Mouse (Mus musculus) fat pad, adult 2 months (tissue): ENCODE data around the gene Nr1h4.

ENCODE experiments used
- DNase-seq: peaks from one replicate; pipeline ENCODE4 v3.0.0-alpha.2; 2011; ENCODE audit warnings: low read depth, low spot score; ENCODE audit errors: extremely low read depth

The Nr1h4 gene

DNA sequence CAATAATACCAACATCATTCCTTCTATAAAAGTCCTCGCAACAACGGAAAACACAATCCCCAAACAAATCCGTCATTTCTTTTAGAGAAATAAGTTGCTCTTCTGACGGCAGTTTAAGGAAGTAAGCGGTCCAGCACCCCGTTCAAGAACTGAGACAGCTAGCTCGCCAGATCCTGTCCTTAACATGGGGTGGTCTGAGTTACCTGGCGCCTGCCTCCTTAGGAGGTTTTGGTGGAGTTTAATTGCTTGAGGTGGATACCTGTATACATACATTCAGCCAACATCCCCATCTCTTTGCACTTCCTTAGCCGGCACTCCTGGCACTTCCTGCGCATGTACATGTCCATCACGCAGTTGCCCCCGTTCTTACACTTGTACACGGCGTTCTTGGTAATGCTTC is 50.3 kb downstream of the Nr1h4 start:
- no peak for DNase-seq

DNA sequence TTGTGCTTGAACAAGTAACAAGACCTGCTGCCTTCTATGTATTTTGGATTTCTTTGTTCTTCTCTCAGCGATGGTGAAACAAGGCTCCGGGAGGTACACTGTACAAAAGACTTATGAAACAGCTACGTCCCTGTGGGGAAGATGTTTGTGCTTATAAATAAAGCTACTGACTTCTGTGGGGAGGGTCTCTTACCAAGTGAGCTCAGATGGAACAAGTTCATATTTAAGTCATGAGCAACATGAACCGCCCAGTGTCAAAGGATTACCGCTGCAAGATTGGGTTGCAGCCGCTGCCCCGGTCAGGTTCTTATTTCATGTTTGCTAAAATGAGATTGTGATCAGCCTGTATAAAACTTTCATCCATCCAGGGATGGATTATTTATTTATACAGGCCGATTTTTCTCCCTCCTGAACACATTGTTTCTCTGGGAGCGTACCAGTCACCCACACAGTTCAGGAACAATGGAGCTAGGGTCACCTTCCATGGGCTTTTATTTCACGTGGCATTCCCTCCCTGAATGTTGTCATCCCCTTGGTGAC is 51.2 kb downstream of the Nr1h4 start:
- no peak for DNase-seq

DNA sequence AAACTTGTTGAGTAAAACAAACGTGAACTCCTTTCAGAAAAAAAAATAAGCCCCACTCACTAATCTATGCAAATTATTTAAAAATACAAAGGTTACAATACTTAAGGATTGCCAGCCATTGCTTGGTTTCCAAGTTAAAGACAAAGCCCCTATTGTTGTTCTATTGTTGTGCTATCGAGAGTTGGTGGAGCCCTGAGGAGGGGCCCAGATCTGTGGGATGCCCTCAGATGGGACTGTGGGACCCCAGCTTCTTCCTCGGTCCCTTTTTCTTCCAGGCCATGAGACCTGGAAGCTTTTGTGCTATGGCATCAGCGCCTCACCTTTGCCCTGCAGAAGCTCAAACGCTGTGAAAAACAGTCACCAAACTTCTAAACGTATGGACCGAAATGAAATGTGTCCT is 51.7 kb downstream of the Nr1h4 start:
- DNase-seq: no peak

DNA sequence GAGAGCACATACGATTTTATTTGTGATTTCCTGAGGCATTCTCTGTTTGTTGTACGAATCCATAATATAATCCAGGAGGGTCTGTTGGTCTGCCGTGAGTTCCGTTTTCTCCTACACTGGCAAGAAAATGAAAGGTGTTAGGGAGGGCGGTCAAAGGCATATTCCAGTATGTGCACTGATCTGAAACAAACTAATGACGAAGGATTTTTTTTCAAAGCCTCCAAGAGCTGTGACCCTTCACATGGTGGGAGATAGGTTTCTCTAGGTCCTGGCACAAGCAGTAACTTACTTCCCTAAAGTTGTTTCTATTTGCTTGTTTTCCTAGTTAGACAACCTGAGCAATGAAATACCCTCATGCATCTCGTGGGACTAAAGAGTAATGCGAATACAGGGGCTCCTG is 54.6 kb downstream of the Nr1h4 start:
- no peak for DNase-seq

DNA sequence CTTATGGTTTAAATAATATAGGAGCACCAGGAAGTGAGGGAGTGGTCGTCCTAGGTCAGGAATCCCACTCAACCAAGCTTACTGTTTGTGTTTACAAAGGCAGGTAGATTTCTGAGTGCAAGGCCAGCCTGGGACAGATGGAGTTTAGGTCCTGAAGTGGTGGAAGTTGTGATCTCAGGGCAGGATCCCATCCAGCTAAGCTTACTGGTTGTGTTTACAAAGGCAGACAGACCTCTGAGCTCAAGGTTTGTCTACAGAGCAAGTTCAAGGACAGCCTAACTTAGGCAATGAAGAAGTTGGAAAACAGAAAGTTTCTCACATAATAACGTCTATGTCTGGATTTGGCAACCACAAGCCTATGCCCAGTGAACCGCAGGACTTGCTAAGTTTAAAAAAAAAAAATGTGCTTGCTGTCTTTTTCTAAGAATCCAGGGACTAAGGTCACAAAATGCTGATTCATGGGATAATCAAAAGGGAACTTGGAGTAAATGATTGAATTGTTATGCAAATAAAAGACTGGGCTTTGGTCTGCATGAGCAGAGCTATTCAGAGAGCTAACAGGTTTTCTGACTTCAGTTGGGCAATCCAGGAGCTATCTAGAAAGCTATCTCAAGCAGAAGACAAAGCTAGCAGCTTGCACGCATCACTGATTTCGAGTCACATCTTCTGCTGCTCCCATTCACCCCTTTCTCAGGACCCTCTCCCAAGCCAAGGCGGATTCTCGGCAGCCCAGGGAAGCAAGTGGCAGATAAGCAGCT is 62.6 kb downstream of the Nr1h4 start:
- no peak for DNase-seq

DNA sequence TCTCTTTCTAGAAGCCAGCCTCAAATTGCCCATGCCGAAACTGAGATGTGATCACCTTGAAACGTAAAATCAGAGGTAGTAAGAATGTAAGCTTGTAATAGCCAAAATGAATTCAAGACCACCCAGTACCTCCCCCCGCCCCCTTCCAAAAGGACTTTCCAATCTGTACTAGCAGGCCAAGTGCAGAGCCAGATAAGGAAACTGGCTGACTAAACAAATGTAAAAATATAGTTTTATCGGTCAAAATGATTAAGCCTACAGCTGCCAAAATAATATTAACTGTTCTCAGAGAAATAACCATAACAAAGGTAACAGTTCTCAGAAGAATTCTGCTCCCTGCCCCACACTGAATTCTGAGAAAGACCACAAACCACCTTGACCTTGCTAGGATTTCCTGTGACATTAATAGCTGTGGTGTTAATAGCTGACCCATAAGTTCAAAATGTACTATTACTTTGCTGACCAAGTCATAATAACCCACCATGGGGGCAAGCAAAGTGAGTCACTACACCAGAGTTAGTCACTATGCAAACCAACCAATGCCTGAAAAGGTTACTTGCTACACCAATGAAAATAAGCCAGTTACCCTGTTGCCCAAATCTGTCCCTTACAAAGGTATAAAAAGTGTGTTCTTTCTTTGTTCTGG is 68.5 kb downstream of the Nr1h4 start:
- DNase-seq: no peak

DNA sequence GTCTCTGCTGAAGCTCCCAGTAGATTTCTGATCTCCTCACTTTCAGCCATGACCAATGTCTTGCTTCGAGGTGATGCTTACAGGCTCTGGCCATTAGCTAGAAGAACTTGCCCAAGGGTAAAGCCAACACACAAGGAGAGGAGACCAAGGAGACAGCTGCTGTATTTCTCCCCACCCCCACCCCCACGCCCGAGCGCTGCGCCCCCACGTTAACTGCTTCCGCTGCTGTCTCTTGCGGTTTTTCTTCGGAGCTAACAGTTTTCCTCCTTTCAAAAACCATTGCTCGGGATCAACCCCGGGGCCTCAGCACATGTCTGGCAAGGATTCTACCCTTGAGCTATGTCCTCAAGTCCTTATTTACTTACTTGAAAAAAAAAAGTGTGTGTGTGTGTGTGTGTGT is 70.5 kb downstream of the Nr1h4 start:
- no peak for DNase-seq

DNA sequence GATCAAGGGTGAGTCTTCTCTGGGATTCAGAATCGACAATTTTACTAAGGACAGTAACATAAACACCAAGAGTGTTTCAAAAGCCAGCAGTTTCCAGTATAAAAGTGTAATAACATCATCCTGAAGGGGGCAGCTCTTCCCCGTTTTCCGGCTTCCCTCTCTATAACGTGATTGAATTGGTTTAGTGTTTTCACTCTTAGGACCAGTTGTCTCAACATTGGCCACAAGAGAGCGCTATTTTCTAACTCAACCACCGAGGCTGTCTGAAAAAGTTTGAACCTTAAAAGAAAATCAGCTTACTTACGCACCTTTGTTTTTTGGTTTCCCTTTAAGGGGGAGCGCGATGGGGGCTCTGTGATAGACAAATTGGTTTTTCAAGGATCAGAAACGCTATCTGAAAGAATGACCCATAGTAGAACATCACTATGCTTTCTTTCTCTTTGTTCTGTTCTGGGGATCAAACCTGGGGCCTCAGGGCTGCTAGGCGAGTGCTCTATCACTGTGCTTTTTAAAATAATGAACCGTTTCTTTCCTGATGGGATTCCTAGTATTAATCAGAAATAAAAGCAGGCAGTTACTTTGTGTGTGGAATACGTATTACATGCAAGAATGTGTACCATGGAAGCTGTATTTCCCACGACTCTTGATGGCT is 71.4 kb downstream of the Nr1h4 start:
- DNase-seq: peak; percentile 25

DNA sequence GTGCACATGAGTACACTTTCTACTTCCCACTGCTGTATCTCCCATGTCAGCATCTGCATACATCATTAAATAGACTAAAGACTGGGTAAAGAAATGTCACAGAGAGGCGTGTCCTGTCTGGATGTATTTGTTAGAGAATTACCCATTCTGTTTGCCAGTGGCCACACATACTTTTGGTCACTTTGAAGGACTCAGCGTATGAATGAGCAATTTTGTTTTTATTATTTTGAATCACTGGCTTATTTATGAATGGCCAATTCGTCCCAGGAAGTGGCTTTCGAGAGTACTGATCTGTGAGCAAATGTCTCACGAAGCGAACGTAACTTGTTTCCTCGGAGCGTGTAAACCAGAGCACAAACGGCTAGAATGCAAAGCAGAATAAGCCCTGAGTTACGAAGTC is 72.4 kb downstream of the Nr1h4 start:
- DNase-seq: no peak

DNA sequence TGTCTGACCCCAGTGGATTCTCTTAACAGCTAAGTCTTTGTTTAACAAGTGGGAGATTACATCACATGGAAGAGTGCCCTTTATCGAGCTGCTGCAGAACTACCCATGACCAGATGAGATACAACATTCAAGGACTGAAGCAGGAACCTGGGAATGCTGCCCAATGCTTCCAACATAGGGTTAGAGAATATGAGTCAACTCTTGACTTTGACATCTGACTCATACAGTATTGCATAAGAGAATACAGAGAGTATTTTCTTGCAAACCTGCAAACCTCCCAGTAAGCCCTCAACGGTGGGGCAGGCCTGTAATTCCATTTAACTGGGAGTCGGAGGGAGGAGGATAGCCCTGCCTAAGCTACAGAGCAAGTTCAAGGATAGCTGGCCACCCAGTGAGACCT is 74.6 kb downstream of the Nr1h4 start:
- DNase-seq: peak; percentile 26

DNA sequence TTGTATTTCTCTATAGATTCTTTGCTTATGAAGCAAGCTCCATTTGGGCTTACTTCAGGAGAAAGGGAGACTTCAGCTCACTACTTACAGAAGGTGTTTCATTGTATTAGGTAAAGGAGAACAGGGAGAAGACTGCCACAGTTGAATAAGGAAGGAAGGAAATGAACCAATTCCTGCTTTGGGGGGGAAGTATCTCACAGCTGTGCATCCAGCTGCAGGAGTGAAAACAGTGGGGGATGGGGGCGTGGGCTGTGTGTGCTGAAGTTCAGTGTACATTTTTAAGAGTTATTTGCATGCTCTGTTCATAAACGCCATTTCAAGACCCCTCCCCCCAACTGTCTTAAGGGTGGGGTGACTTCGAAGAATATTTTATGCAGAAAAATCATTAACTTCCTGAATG is 79.6 kb downstream of the Nr1h4 start:
- DNase-seq: no peak

DNA sequence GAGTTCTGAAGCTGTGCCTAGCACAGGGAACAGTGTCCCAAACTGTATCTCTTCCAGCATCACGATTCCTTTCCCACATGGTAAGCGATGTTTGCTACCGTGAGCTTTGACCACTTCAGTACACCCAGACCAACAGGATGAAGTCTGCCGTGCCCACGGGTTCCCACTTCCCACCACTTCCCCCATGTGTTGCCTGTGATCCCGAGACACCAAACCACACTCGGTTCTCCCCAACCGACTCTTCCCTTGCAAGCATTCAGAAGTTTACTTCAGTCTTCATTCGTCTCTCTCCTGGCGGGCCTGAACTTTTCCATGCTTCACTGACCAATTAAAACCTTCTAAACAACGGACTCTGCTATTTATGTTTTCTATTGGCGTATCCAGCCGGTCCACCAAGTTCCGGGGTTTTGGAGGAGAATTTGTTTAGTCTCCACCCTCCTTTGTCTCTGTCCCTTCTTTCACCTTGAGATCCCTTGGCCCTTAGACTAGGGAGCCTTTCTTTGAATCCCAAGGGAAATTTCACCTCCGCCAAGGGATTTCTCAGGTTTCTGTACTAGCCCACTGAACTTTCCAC is 80.2 kb downstream of the Nr1h4 start:
- DNase-seq: no peak

DNA sequence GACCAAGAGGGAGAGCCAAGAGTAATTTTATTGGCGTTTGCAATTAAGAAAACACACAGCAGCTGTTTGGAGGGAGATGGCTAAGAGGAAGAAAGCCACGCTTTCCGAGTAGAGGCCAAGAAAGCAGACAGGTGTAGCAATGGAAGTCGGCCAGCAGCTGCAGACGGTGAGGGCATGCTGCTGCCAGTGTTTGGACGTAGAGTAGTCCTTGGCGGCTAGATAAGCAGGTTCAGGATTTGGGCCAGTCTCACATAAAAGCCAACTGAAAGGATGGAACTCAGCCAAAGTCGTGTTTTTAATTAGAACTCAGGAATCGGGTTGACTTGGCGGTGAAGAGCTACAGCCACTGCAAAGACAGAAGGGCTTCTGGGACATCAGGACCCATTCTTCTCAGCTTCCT is 83.0 kb downstream of the Nr1h4 start:
- DNase-seq: no peak

DNA sequence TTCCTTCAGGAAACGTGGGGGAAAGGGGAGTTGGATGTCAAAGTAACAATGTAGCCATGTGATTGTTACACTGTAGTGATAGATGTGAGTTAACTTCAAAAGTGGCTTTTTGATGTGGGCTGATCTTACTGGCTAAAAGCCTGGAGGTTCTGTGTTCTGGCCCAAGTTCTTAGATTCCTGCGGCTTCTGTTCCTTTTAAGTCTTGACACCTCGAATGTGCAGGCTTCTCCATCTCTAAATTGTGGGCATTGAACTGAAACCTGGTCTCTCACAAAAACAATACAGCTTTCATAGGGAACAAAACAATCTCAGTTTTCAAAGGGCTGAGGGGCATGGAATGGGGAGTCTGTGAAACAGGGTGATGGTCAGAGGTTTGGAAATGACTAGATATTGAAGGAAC is 89.0 kb downstream of the Nr1h4 start:
- no peak for DNase-seq

DNA sequence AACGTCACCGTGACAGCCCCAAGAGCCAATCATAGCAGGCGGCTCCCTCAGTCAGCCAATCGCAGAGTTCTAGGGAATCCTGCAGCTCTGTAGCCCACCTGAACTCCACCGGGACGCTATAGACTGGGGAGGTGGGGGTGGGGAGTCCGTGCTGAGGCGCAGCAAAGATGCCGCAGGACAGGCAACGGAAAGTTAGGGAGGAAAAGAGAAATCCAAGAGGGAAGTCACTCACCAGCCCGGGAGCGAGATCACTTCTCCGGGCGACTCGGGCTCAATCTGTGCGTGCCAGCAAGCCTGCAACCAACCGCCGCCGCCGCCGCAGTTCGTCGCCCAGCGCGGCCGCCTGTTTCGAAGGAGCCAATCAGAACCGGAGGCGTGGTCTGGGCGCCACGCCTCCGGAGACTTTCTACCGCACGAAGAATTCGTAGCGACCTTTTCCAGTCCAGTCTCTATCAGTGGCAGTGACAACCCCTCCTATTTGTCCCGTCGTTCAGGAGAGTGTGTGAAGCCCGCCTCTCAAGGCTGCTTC is 89.7 kb downstream of the Nr1h4 start, which contains the start of gene Gas2l3:
TSS of gene Gas2l3 (minus strand) at position 345 of the 529 bp plus-strand sequence.
- DNase-seq: no peak

DNA sequence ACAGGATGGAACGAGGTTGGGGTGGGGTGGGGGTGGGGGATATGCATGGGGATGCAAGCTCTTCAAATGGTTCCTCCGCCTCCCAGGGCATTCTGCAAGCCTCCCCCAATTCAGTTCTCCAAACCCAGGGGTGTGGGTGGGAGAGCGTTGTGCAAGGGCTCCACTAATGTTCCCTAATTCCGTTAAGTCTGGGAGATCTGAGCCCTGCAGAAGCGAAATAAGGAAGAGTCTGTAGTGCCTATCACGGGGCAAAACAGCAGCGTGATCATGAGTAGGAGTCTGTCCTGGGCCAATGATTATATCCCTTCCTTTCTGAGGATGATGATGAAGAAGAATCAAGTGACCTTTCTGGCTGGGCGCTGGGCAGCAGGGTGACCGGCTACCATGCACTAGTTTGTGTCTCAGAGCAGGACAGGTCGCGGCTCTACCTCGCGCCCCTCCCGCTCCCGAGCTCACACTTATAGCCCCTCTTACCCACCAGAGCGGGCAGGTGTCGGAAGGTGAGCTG is 90.2 kb downstream of the Nr1h4 start:
- no peak for DNase-seq

DNA sequence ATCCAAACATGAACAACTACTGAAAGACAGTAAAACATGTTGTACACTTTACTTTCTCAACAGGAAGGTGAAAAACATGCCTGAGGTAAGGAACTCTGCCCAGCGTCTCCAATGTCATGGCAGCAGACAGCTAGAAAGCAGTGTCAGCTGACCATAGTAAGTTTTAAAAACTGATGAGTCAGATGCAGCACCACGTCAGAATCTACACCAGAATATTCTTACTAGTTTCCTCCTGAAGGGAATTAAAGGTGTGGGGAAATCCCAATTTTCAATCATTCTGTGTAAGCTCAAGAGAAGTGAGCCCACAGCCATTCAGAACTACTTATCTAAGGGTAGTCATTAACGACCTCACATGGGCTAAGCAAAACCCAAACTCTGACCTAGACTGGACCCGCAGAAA is 90.7 kb downstream of the Nr1h4 start:
- no peak for DNase-seq

DNA sequence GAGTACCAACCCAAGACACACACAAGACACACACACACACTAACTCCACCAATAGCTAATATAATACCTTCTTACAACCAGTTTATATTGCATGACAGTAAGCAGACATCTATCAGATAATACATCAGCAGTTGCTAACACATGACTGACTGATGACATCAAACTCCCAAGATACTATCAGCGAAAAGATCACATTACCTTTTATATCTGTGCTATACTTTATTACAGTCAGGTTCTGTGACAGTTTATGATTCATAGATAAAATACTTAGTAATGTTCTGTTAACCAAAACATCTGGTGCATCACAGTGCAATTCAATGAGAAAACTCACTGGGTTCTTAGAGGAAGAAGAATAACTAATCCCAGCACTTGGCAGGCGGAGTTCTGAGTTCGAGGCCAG is 91.4 kb downstream of the Nr1h4 start:
- DNase-seq: no peak

DNA sequence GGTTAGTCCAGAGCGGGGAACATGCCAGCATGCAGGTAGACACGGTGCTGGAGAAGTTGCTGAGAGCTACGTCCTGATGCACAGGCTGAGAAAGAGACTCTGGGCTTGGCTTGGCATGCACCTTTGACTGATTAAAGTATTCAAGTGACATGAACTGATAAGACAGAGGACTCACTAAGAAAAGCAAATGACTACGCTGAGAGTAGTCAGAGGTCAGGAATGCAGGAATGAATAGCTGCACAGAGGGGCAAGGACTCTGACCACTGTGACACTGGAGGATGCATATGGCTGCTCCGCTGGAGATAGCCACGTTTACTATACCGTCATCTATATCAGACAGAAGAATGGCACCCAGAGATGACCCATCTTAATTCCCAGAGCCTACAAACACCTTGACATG is 94.0 kb downstream of the Nr1h4 start:
- no peak for DNase-seq

DNA sequence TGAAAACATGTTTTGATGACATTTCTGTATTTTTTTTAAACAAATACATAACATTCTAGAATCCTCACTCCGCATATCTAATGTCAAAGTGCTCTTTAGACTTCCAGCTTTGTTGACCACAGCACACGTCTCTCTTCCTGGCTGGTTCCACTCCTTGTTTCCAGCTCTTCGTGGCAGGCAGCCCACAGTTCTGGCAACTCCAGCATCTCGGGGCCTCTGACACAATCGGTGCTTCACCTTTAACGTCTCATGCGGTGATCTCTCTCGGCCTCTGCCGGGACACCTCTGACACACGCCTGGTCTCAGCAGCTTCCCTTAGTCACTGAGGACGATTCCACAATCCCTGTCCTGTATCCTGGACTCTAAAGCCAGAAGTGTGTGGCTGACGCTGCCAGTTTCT is 95.4 kb downstream of the Nr1h4 start:
- no peak for DNase-seq

DNA sequence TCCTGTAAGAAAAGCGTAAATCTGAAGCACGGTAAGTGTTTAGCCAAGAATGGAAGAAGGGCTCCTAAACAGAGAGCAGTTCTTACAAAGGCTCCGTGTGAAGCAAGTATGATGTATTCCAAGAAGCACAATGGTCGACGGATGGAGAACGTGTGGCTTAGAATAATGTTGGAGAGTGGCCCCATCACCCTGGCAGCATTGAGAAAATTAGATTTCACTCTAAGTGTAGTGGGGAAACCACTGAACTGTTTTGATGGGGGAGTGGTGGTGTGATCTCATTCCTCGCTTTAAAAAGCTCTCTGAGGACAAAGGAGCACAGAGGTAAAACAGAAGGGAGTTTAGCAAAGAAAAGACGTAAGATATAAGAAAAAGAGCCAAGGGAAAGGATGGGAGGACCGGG is 95.9 kb downstream of the Nr1h4 start:
- DNase-seq: no peak
